Mouse (Mus musculus) stomach, embryonic 14.5 days (tissue): ENCODE measurements at regions not wholly inside any gene's neighbourhood (a gene's known extent, or its start where the extent isn't known, plus 50 kb on each side); places are given as distances from the start of the nearest gene placed in this dataset.

Experiments
- ATAC-seq: fragments of 200-750 bp; cut with Nextera tagmentation; 2 replicates; pipeline ENCODE4 v1.8.0; 2017; ENCODE audit warnings: low read depth, moderate TSS enrichment; ENCODE audit not compliant: insufficient number of reproducible peaks, insufficient read depth, low FRiP score
- H3K27ac ChIP-seq: fragments of 300-500 bp; sonication (generic); 2 replicates; pipeline ENCODE4 v1.5.1; 2014; ENCODE audit warnings: mild to moderate bottlenecking, low read length, moderate library complexity, mixed read lengths
- H3K27me3 ChIP-seq: fragments of 300-500 bp; sonication (generic); 2 replicates; pipeline ENCODE4 v1.6.1; 2014; ENCODE audit warnings: low read length, control low read depth, mixed read lengths; ENCODE audit not compliant: control insufficient read depth, insufficient read depth
- H3K36me3 ChIP-seq: fragments of 300-500 bp; sonication (generic); 2 replicates; pipeline ENCODE4 v1.6.1; 2014; ENCODE audit warnings: mild to moderate bottlenecking, control low read depth, low read length, moderate library complexity, mixed read lengths; ENCODE audit not compliant: control insufficient read depth, insufficient read depth
- H3K4me1 ChIP-seq: fragments of 300-500 bp; sonication (generic); 2 replicates; pipeline ENCODE4 v1.6.1; 2014; ENCODE audit warnings: low read length, control low read depth, mixed read lengths; ENCODE audit not compliant: control insufficient read depth, insufficient read depth
- H3K4me2 ChIP-seq: fragments of 300-500 bp; sonication (generic); replicated peaks from 2 replicates; pipeline ENCODE4 v1.6.1; 2014; ENCODE audit warnings: low read depth, low read length, control low read depth
- H3K4me3 ChIP-seq: fragments of 300-500 bp; sonication (generic); 2 replicates; pipeline ENCODE4 v1.5.1; 2014; ENCODE audit warnings: low read depth, low read length, control low read depth
- H3K9ac ChIP-seq: fragments of 300-500 bp; sonication (generic); replicated peaks from 2 replicates; pipeline ENCODE4 v1.6.1; 2014; ENCODE audit warnings: low read depth, mild to moderate bottlenecking, control low read depth, low read length, moderate library complexity, mixed read lengths
- H3K9me3 ChIP-seq: fragments of 300-500 bp; sonication (generic); 2 replicates; pipeline ENCODE4 v1.6.1; 2016; ENCODE audit warnings: low read depth, low read length, control low read depth; ENCODE audit not compliant: control insufficient read depth
- WGBS: fragments of 180-500 bp; shearing (Covaris S2); extraction: QIAGEN DNeasy Blood & Tissue Kit; methylation state at CpG from one replicate; pipeline ENCODE4 v1.1.7; 2014; 5-methylcytosine and 5-hydroxymethylcytosine counted together

DNA sequence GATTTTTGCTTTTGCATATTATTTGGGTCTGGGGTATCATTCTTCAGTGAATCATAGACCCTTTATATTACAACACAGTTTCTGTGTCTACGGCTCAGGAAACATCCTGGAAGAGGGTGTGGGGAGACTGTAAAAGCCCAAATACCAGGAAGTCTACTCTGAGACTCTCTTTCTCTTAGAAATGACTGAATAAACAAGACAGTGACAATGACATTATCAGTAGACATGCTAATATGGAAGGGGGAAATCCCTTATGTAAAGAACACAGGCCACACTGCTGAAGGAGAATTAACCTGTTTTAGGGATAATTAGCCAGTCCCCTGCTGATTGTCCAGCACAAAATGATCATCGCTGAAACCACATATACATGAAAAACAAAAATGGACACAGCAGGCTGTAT, 88.5 kb upstream of the Rgs1 start:
- H3K4me3 ChIP-seq = no peak overlapping the region
- H3K27ac ChIP-seq = no peak overlapping the region
- no peak overlapping the region for H3K4me2 ChIP-seq
- no peak for ATAC-seq
- H3K9me3 ChIP-seq = no peaks in the 10 kb centered on the region
- no peaks in the 10 kb centered on the region for H3K36me3 ChIP-seq
- H3K4me1 ChIP-seq = no peaks in the 10 kb centered on the region
- 82% methylated on average over 2 of the region's 2 CpGs for WGBS
- no peak overlapping the region for H3K9ac ChIP-seq
- H3K27me3 ChIP-seq = no peaks in the 10 kb centered on the region

- no peak overlapping the region for H3K9ac ChIP-seq
- H3K4me1 ChIP-seq = no peaks in the 10 kb centered on the region
- no peak overlapping the region for H3K4me3 ChIP-seq
- ATAC-seq = peak; percentile 61; the same call in 1 of the 2 replicates
- H3K27ac ChIP-seq = peak overlapping the region; percentile 27; the same call in 1 of the 2 replicates
- 27% methylated on average over 8 of the region's 8 CpGs for WGBS
- H3K9me3 ChIP-seq = no peaks in the 10 kb centered on the region
- no peaks in the 10 kb centered on the region for H3K27me3 ChIP-seq
- H3K4me2 ChIP-seq = no peak overlapping the region
- no peaks in the 10 kb centered on the region for H3K36me3 ChIP-seq
These were observed 81.5 kb upstream of the Rgs1 start for GRCm38 (mm10) chr1:144330365-144331050.

DNA sequence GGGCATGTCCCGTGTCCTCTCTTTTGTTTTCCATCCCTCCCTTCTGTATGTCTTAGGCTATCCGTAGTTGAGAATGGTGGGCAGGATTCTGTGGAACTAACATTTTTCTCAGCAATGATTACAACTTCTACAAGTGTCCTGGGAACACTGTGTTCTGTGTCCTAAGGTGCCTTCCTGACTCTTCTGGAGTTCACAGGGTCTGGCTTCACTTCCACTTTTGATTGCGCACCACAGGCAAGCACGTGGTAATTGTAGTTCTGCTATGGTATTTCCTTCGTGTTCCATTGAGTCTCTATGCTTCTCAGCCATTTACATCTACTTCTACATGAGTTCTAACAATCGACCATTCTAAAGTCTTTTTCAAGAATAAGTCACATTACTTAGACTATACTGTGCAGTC, 70.4 kb upstream of the Rgs1 start:
- no peaks in the 10 kb centered on the region for H3K27me3 ChIP-seq
- no peak for ATAC-seq
- no peaks in the 10 kb centered on the region for H3K36me3 ChIP-seq
- no peak overlapping the region for H3K9ac ChIP-seq
- no peak overlapping the region for H3K4me3 ChIP-seq
- no peak overlapping the region for H3K4me2 ChIP-seq
- H3K4me1 ChIP-seq = no peaks in the 10 kb centered on the region
- no peaks in the 10 kb centered on the region for H3K9me3 ChIP-seq
- 84% methylated on average over 6 of the region's 6 CpGs for WGBS
- H3K27ac ChIP-seq = no peak overlapping the region

GRCm38 (mm10) chr1:144318289-144318688, 69.2 kb upstream of the Rgs1 start:
- Histone ChIP-seq H3K4me1 (no peaks in the 10 kb centered on the region), H3K27ac (no peak overlapping the region), H3K4me2 (no peak overlapping the region), H3K9me3 (no peaks in the 10 kb centered on the region), H3K36me3 (no peaks in the 10 kb centered on the region), H3K27me3 (no peaks in the 10 kb centered on the region), H3K4me3 (no peak overlapping the region), H3K9ac (no peak overlapping the region)
- 73% methylated on average over 1 of the region's 1 CpGs for WGBS
- ATAC-seq = no peak

DNA sequence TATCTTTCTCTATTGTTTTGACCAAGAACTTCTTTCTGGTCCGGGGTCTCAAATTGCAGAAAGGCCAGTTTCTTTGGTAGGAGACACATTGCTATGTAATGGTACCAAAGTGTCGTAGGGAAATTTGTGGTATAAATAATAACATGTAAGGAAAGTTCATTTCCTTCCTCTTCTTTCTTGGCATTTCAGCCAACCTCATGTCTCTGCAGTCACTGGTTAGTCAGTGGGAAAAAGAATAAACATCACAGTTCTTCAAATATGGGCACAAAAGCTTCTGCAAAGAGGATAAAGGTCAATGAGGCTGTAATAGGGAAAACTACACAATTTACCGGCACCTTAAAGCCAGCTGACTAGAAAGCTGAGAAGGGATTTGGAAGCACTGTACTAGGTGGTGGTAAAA, 68.5 kb upstream of the Rgs1 start:
- Histone ChIP-seq H3K4me2 (no peak overlapping the region), H3K27me3 (no peaks in the 10 kb centered on the region), H3K36me3 (no peaks in the 10 kb centered on the region), H3K9me3 (no peaks in the 10 kb centered on the region), H3K4me3 (no peak overlapping the region), H3K9ac (no peak overlapping the region), H3K27ac (no peak overlapping the region), H3K4me1 (no peaks in the 10 kb centered on the region)
- no peak for ATAC-seq
- WGBS = 82% methylated on average over 3 of the region's 3 CpGs

GRCm38 (mm10) chr1:144316251-144316650, 67.2 kb upstream of the Rgs1 start:
- WGBS = 79% methylated on average over 2 of the region's 2 CpGs
- Histone ChIP-seq H3K9ac (no peak overlapping the region), H3K27me3 (no peaks in the 10 kb centered on the region), H3K27ac (no peak overlapping the region), H3K4me2 (no peak overlapping the region), H3K36me3 (no peaks in the 10 kb centered on the region), H3K4me1 (no peaks in the 10 kb centered on the region), H3K4me3 (no peak overlapping the region), H3K9me3 (no peaks in the 10 kb centered on the region)
- ATAC-seq = no peak

DNA sequence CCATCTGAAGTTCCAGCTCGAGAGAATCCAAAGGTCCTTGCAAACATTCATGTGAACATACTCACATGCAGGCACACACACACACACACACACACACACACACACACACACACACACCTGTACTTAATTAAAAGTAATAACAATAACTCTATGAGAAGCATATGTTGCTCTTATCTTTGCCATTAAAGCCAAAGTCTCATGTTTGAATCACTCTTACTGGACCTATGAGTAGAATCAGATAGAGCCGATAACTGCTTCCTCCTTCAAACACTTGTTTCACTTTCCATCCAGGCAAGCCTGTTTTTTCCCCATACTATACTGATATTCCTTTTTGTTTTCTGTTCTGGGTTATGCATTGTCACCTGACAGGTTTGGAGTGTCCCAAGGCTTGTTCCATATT, 65.3 kb upstream of the Rgs1 start:
- no peaks in the 10 kb centered on the region for H3K4me1 ChIP-seq
- H3K4me3 ChIP-seq = no peak overlapping the region
- 76% methylated on average over 2 of the region's 2 CpGs for WGBS
- H3K27ac ChIP-seq = no peak overlapping the region
- no peak for ATAC-seq
- H3K4me2 ChIP-seq = no peak overlapping the region
- H3K36me3 ChIP-seq = no peaks in the 10 kb centered on the region
- no peaks in the 10 kb centered on the region for H3K9me3 ChIP-seq
- no peak overlapping the region for H3K9ac ChIP-seq
- no peaks in the 10 kb centered on the region for H3K27me3 ChIP-seq

DNA sequence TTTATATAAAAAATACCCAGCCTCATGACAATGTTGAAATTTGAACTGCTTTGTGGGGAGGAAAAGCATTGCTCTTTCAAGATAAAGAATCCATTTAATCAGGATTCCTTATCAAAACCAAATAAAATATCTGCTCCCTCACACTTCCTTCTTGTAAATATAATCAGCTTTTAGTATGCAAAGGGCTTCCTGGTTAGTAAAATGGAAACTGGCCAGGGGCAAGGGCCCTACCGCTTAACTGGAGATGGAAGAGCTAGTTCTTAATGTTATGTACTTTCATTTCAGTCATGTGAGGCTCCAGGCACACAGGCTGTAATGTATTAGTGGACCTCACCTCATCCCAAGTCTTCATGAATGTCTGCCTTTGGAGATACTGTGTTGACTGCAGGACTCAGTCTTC, 64.3 kb upstream of the Rgs1 start:
- WGBS = 91% methylated on average over 1 of the region's 1 CpGs
- ATAC-seq = no peak
- Histone ChIP-seq H3K36me3 (no peaks in the 10 kb centered on the region), H3K27ac (no peak overlapping the region), H3K9ac (no peak overlapping the region), H3K9me3 (no peaks in the 10 kb centered on the region), H3K4me1 (no peaks in the 10 kb centered on the region), H3K27me3 (no peaks in the 10 kb centered on the region), H3K4me2 (no peak overlapping the region), H3K4me3 (no peak overlapping the region)

DNA sequence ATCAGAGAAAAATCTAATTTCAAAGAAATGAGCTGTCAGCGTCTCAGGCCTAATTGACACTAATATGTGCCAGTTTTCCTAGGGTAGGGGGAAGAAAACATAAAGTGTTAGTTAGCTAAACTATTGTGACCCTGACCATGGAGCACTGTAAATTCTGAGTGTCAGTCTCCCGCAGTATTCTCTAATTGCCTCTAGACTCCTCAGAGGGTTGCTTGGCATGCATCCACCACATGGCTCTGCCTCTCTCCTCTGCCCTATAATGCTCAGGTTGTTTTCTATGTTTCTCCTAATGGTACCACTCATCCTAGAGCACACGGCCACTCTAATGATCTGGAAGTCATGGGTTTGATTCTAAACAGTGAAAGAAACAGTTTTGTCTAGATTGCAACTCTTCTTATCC, 60.9 kb upstream of the Rgs1 start:
- H3K36me3 ChIP-seq = no peaks in the 10 kb centered on the region
- 54% methylated on average over 3 of the region's 3 CpGs for WGBS
- ATAC-seq = no peak
- no peak overlapping the region for H3K9ac ChIP-seq
- no peaks in the 10 kb centered on the region for H3K9me3 ChIP-seq
- no peaks in the 10 kb centered on the region for H3K27me3 ChIP-seq
- H3K4me3 ChIP-seq = no peak overlapping the region
- H3K27ac ChIP-seq = peak overlapping the region; percentile 33; the same call in 1 of the 2 replicates
- H3K4me1 ChIP-seq = 0 out of 2 replicates have a peak, but pooled peaks cover 3% of the 10 kb centered on the region
- no peak overlapping the region for H3K4me2 ChIP-seq
